Mouse (Mus musculus) gastrocnemius, adult 2 months (tissue): ENCODE results near the gene Hadha. TPM values are rescaled to one million over a fixed set of nuclear protein-coding genes. Genes with fewer than 3 reads are reported as not detected.

Experiments used
- DNase-seq: peaks from one replicate; pipeline ENCODE4 v3.0.0; 2022
- H3K27ac ChIP-seq: fragments of 200-600 bp; 2 replicates; pipeline ENCODE4 v1.8.1; 2022; ENCODE audit warnings: mild to moderate bottlenecking
- H3K4me3 ChIP-seq: fragments of 200-600 bp; 2 replicates; pipeline ENCODE4 v1.8.1; 2022; ENCODE audit warnings: mild to moderate bottlenecking, moderate library complexity
- CTCF ChIP-seq: fragments of 200-600 bp; IDR thresholded peaks from 2 replicates; pipeline ENCODE4 v1.8.1; 2022; ENCODE audit warnings: antibody characterized with exemption, mild to moderate bottlenecking, moderate library complexity
- intact Hi-C: fragments of 180-260 bp; cut with DNase I; formaldehyde crosslinking; loops from one replicate; pipeline ENCODE4 v1.15.1; 2025
- microRNA-seq: library from miRNA; unstranded; fragments of <30 nt; microRNA quantifications from one replicate; pipeline ENCODE4 v1.2.0, GENCODE M21; 2021
- total RNA-seq, 2 experiments: library from RNA; stranded (reverse); gene quantifications; 2 replicates each; pipeline ENCODE4 v1.2.3; 2021

Gene Hadha
- total RNA-seq, 2 experiments from 2014 or later = 261 to 470 TPM

GRCm38 (mm10) chr5:30071677-30072076 is 83.3 kb downstream of the Hadha start:
- no peak for DNase-seq
- intact Hi-C loops = no loop called here
- no peak overlapping the region for H3K27ac ChIP-seq
- TF ChIP-seq CTCF = no peak
- no peak overlapping the region for H3K4me3 ChIP-seq

Small RNA genes within 50 kb of the gene (microRNA-seq; reads per million reads assigned to microRNA genes)
- gene Mir1960 = not detected

Other genes with a start within 250 kb of the Hadha start
- not detected for gene Il6, start 142.0 kb downstream of the Hadha start, total RNA-seq
- gene Tyms, start 81.5 kb downstream of the Hadha start, total RNA-seq = 1 to 10 TPM; 1.7 to 2.0 TPM
- gene Garem2, start 50.0 kb downstream of the Hadha start, total RNA-seq = not detected
- not detected for gene 3110082J24Rik, start 49.1 kb downstream of the Hadha start, total RNA-seq
- gene Hadhb, start 86 bp upstream of the Hadha start, total RNA-seq = 100 to 1,000 TPM; 340 to 569 TPM
- not detected for gene Adgrf3, start 50.6 kb upstream of the Hadha start, total RNA-seq
- 10 to 100 TPM in 1 of 2 experiments, 1 to 10 TPM in 1; 8.3 to 11.4 TPM for gene Selenoi, start 77.4 kb upstream of the Hadha start, total RNA-seq
- not detected for gene Drc1, start 126.2 kb upstream of the Hadha start, total RNA-seq